Mouse (Mus musculus) liver, embryonic 14.5 days (tissue): ENCODE data around the gene Dpf3.

Experiments used
- CTCF ChIP-seq: IDR thresholded peaks from 2 replicates; pipeline ENCODE4 v1.5.1; 2016; ENCODE audit warnings: antibody characterized with exemption, low read depth, control low read depth
- EP300 ChIP-seq: IDR thresholded peaks from 2 replicates; pipeline ENCODE4 v1.6.1; 2016; ENCODE audit warnings: antibody characterized with exemption, low read depth

DNA sequence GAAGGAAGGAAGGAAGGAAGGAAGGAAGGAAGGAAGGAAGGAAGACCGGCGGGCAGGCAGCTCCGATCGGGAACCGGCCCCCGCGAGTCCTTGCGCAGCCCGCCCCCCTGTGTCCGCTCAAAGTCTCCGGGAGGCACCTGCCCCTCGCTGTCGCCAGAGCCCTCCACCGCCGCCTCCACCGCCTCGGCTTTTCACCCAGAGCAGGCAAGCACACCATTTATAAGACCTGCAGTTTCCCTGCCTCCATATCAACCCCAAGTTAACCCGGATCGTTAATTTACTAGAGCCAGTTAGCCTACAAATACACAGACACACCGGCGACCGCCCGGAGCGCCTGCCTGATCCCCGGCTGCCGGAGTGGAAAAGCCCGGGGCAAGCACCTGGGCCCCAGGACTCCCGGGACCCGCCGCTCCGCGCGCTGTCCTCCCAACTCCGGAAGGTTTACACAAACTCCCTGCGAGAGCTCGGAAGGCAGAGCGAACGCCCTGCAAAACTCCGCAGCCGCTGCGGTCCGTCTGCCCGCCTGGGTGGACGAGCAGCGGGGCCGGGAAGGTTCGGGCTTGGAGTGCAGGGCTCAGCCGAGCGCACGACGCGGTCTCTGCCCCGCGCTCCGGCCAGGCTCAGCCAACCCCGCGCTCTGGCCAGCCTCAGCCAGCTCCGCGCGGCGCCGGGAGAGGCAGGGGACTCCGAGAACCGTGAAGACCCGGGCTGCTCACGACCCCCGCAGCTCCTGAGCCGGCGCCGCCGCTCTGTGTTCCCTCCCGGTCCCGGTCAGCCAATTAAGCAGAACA lies 650 bp downstream of the Dpf3 start:
- TF ChIP-seq CTCF (peak; percentile 46), EP300 (no peak)
